Mouse (Mus musculus): ENCODE measurements around the gene Scfd2. TPM values are rescaled to one million over a fixed set of nuclear protein-coding genes. Genes with fewer than 3 reads are reported as not detected.

The Scfd2 gene
- polyA plus RNA-seq, 1 experiment: 3.1 TPM

- TF ChIP-seq CTCF (IDR thresholded peaks at IDR 0.05; ENCODE audit: control insufficient read depth, insufficient read depth, low read length) (no peak), POLR2A (IDR thresholded peaks at IDR 0.05; ENCODE audit: borderline replicate concordance, control insufficient read depth, low read depth, low read length) (no peak)
- H3K27ac ChIP-seq (ENCODE audit: control insufficient read depth, insufficient read depth, low read depth, low read length, poor library complexity): no peak overlapping the region
- H3K4me3 ChIP-seq (replicated peaks; ENCODE audit: control insufficient read depth, low read depth, low read length): no peak overlapping the region
- whole genome bisulfite sequencing: 51% methylated on average over 4 of the region's 4 CpGs
- no peaks in the 10 kb centered on the region; the same call in 1 of the 2 replicates for H3K4me1 ChIP-seq (ENCODE audit: control insufficient read depth, insufficient read depth, low read length)
These were observed 371.2 kb downstream of the Scfd2 start for GRCm38 (mm10) chr5:74160349-74160748.

GRCm38 (mm10) chr5:74159906-74160305, 371.7 kb downstream of the Scfd2 start:
- TF ChIP-seq CTCF (IDR thresholded peaks at IDR 0.05; ENCODE audit: control insufficient read depth, insufficient read depth, low read length): no peak
- TF ChIP-seq POLR2A (IDR thresholded peaks at IDR 0.05; ENCODE audit: borderline replicate concordance, control insufficient read depth, low read depth, low read length): no peak
- 77% methylated on average over 7 of the region's 7 CpGs for WGBS
- no peak overlapping the region for H3K4me3 ChIP-seq (replicated peaks; ENCODE audit: control insufficient read depth, low read depth, low read length)
- H3K27ac ChIP-seq (ENCODE audit: control insufficient read depth, insufficient read depth, low read depth, low read length, poor library complexity): no peak overlapping the region
- no peaks in the 10 kb centered on the region; the same call in 1 of the 2 replicates for H3K4me1 ChIP-seq (ENCODE audit: control insufficient read depth, insufficient read depth, low read length)

DNA sequence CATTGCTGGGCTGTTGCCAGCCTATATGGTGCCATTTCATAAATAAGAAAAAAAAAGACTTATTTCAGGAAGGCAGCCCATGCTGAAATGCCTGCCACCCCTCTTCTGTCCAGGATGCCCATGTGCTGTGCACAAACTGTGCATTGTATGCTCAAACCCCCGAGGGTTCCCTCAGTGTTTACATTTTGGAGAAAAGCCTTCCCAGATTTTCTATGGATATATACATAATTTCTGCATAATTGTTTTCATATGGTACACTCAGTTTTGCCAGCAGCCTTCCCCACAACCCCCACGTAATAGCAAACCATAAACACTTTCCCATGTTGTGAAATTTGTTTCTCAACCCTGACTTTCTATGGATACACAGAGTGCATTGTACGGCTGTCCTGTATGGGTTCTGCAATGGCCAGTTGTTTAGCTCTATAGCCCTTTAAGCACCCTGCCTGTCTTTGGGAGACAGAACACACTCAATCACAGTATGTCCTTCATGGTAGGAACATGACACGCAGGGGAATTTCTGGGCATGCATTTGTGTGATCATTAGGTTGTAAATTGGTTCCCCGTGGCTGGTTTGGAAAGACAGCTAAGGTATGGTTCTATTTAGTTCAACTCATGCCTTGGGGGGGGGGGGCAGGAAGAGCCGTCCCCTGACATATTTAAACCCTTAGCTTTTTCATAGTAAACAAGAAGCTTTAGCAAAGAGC, 372.5 kb downstream of the Scfd2 start:
- Histone ChIP-seq H3K4me1 (ENCODE audit: control insufficient read depth, insufficient read depth, low read length) (no peaks in the 10 kb centered on the region; the same call in 1 of the 2 replicates), H3K4me3 (replicated peaks; ENCODE audit: control insufficient read depth, low read depth, low read length) (no peak overlapping the region), H3K27ac (ENCODE audit: control insufficient read depth, insufficient read depth, low read depth, low read length, poor library complexity) (no peak overlapping the region)
- TF ChIP-seq CTCF (IDR thresholded peaks at IDR 0.05; ENCODE audit: control insufficient read depth, insufficient read depth, low read length): no peak
- TF ChIP-seq POLR2A (IDR thresholded peaks at IDR 0.05; ENCODE audit: borderline replicate concordance, control insufficient read depth, low read depth, low read length): no peak
- WGBS: 65% methylated on average over 6 of the region's 6 CpGs

DNA sequence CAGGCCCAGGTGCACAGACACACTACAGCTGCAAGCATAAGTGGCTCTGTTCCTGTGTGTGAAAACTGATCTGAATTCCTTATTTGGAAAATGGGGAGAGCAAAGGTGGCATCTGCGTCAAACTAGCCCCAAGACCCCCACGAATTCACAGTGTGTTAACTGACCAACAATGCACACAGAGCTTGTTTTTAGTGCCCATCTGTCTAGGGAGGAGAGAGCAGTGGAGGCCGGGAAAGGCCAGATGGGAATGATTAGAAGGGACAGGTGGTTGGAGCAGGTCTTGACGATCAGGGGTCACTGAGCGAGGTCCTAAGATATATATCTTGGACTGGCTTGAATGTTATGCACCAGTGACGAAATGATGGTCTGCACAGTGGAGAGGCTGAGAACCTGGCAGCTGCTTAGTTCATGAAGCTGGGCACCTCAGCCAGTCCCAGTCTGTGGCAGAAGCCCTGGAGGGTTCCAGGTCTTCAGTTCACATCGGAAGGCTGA, 375.7 kb downstream of the Scfd2 start:
- no peak overlapping the region for H3K4me3 ChIP-seq (replicated peaks; ENCODE audit: control insufficient read depth, low read depth, low read length)

More for the DNA sequence above, 375.7 kb downstream of the Scfd2 start:
- WGBS: 85% methylated on average over 7 of the region's 7 CpGs
- H3K27ac ChIP-seq (ENCODE audit: control insufficient read depth, insufficient read depth, low read depth, low read length, poor library complexity): no peak overlapping the region
- TF ChIP-seq CTCF (IDR thresholded peaks at IDR 0.05; ENCODE audit: control insufficient read depth, insufficient read depth, low read length): no peak
- no peaks in the 10 kb centered on the region; the same call in 1 of the 2 replicates for H3K4me1 ChIP-seq (ENCODE audit: control insufficient read depth, insufficient read depth, low read length)

Other genes starting within 250 kb of the Scfd2 start
- 44.5 and 50.5 TPM in 2 replicates for gene Fip1l1, start 3.7 kb upstream of the Scfd2 start, polyA plus RNA-seq (2011; ENCODE audit: insufficient read depth, insufficient read length, low replicate concordance, missing spikeins)
- gene Lnx1, start 171.2 kb upstream of the Scfd2 start, polyA plus RNA-seq (2011; ENCODE audit: insufficient read depth, insufficient read length, low replicate concordance, missing spikeins): not detected in 2 replicates

Data from bone marrow, adult 2 months (tissue).